Mouse (Mus musculus) testis, postnatal 14 days (tissue): ENCODE data around the gene H2-M9.

ENCODE experiments used
- DNase-seq: peaks from one replicate; pipeline ENCODE4 v3.0.0; 2021; ENCODE audit warnings: low spot score

Gene H2-M9

DNA sequence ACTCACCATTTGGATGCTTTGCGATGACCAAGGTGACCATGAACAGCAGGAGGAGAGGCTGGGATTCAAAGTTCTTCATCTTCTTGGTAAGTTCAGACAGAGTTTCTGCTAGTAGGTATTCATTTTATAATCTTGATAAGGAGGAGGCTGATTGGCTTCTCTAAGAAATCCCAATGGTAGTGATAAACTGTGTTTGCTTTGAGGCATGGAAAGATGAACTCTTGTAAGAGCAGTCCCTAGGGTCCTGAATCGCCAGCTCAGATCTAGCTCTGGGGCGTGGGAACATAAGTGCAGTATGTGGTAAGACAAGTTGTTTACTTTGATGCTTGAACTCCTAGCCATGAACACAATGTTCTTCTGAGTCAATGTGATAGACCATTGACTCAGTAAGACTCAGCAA, at the start of gene H2-M9:
H2-M9 (minus strand) TSS at position 101 of the 400 bp plus-strand sequence.
- DNase-seq = no peak

DNA sequence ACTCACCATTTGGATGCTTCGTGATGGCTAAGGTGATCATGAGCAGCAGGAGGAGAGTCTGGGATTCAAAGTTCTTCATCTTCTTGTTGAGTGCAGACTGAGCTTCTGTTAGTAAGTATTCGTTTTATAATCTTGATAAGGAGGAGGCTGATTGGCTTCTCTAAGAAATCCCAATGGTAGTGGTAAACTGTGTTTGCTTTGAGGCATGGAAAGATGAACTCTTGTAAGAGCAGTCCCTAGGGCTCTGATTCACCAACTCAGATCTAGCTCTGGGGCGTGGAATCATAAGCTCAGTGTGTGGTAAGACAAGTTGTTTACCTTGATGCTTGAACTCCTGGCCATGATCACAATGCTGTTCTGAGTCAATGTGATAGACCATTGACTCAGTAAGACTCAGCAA, 29.7 kb upstream of the H2-M9 start, which contains the start of gene H2-M1:
H2-M1 (minus strand) TSS at position 101 of the 400 bp plus-strand sequence.
- no peak for DNase-seq
